Comparison of ENCODE assay signal across 31 mouse cellular contexts in the genomic region with DNA sequence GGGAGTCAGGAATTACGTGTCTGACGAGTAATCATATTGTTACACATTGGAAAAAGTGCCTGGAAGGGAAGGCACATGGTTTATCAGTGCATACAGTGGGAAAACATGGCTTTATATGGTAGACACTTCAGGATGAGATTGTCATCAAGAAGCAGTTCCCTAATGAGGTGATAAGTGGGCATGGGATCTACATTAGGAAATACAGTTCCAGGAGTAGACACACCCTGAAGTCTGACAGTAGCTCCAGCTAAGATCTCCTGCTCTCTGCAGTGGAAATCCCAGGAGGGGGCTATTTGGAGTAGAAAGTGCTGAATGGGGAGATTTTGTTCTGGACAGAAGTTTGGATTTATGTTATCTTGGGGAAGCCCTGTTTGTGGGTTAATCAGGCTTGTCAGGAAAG. TPM values are rescaled to one million over a fixed set of nuclear protein-coding genes. Genes with fewer than 3 reads are reported as not detected.
"Had no signal": no experiment of that assay in that cellular context is flagged by ENCODE, and none has a peak within 500 bp of the region (broad histone marks: within the 10 kb centered on the region; RNA-seq: fewer than 3 reads in every experiment).

No protein-coding gene starts in this region.

- H3K36me3 ChIP-seq: heart, embryonic 13.5 days; heart, embryonic 15.5 days; hindbrain, embryonic 13.5 days; hindbrain, embryonic 15.5 days; kidney, embryonic 15.5 days; limb, embryonic 13.5 days; limb, embryonic 15.5 days had no signal

- H3K4me1 ChIP-seq: heart, embryonic 13.5 days; heart, embryonic 15.5 days; hindbrain, embryonic 13.5 days; hindbrain, embryonic 15.5 days; kidney, embryonic 15.5 days; limb, embryonic 13.5 days; limb, embryonic 15.5 days had no signal

- H3K9ac ChIP-seq: heart, embryonic 13.5 days; heart, embryonic 15.5 days; hindbrain, embryonic 13.5 days; hindbrain, embryonic 15.5 days; kidney, embryonic 15.5 days; limb, embryonic 13.5 days; limb, embryonic 15.5 days had no signal

- H3K27me3 ChIP-seq: heart, embryonic 13.5 days; heart, embryonic 15.5 days; hindbrain, embryonic 13.5 days; hindbrain, embryonic 15.5 days; kidney, embryonic 15.5 days; limb, embryonic 13.5 days; limb, embryonic 15.5 days had no signal

- H3K9me3 ChIP-seq: heart, embryonic 13.5 days; heart, embryonic 15.5 days; hindbrain, embryonic 13.5 days; hindbrain, embryonic 15.5 days; kidney, embryonic 15.5 days; limb, embryonic 13.5 days; limb, embryonic 15.5 days had no signal

- H3K27ac ChIP-seq: heart, adult 2 months; heart, embryonic 13.5 days; heart, embryonic 15.5 days; hindbrain, embryonic 13.5 days; hindbrain, embryonic 15.5 days; hindbrain, postnatal 0 days; kidney, embryonic 15.5 days; kidney, postnatal 0 days; limb, embryonic 13.5 days; limb, embryonic 15.5 days had no signal

- H3K4me2 ChIP-seq: heart, embryonic 11.5 days; heart, embryonic 13.5 days; heart, embryonic 15.5 days; hindbrain, embryonic 13.5 days; hindbrain, embryonic 15.5 days; kidney, embryonic 15.5 days; limb, embryonic 13.5 days; limb, embryonic 15.5 days had no signal

- H3K4me3 ChIP-seq: heart, adult 2 months; heart, embryonic 13.5 days; heart, embryonic 15.5 days; hindbrain, embryonic 13.5 days; hindbrain, embryonic 15.5 days; kidney, embryonic 15.5 days; limb, embryonic 13.5 days; limb, embryonic 15.5 days had no signal

- ATAC-seq: hindbrain, postnatal 0 days; intestine, embryonic 16.5 days had no signal

- DNase-seq: gastrocnemius, postnatal 14 days; gastrocnemius, postnatal 36 days; heart, adult 11 months; heart, adult 2 months; heart, postnatal 14 days; heart, postnatal 36 days; kidney, adult 11 months; kidney, adult 2 months; kidney, adult 9 months; kidney, postnatal 14 days; kidney, postnatal 36 days; layer of hippocampus, adult 9-11 months; layer of hippocampus, postnatal 36 days; left cerebral cortex, postnatal 4 days had no signal

RNA-seq across cellular contexts. Expression of gene Tas2r126, which starts 7.1 kb away (rescaled TPM):
- polyA plus RNA-seq: gonadal fat pad, adult 2 months; heart, adult 2 months; heart, embryonic 11.5 days; heart, embryonic 13.5 days; heart, embryonic 15.5 days; heart, postnatal 0 days; hindbrain, embryonic 11.5 days; hindbrain, embryonic 13.5 days; hindbrain, embryonic 15.5 days; hindbrain, postnatal 0 days; intestine, embryonic 14.5 days; intestine, embryonic 16.5 days; kidney, adult 2 months; kidney, embryonic 15.5 days; kidney, postnatal 0 days; large intestine, adult 2 months; limb, embryonic 11.5 days; limb, embryonic 13.5 days; limb, embryonic 15.5 days had no signal

RNA-seq across cellular contexts. Expression of gene Olfr458, which starts 23.6 kb away (rescaled TPM):
- polyA plus RNA-seq: gonadal fat pad, adult 2 months; heart, adult 2 months; heart, embryonic 11.5 days; heart, embryonic 13.5 days; heart, embryonic 15.5 days; heart, postnatal 0 days; hindbrain, embryonic 11.5 days; hindbrain, embryonic 13.5 days; hindbrain, postnatal 0 days; intestine, embryonic 14.5 days; intestine, embryonic 16.5 days; kidney, adult 2 months; kidney, embryonic 15.5 days; large intestine, adult 2 months; limb, embryonic 11.5 days; limb, embryonic 13.5 days; limb, embryonic 15.5 days had no signal

RNA-seq across cellular contexts. Expression of gene Olfr457, which starts 34.7 kb away (rescaled TPM):
- polyA plus RNA-seq: gonadal fat pad, adult 2 months; heart, adult 2 months; heart, embryonic 11.5 days; heart, embryonic 13.5 days; heart, embryonic 15.5 days; heart, postnatal 0 days; hindbrain, embryonic 11.5 days; hindbrain, embryonic 13.5 days; hindbrain, embryonic 15.5 days; hindbrain, postnatal 0 days; intestine, embryonic 14.5 days; kidney, adult 2 months; kidney, postnatal 0 days; large intestine, adult 2 months; limb, embryonic 11.5 days; limb, embryonic 13.5 days; limb, embryonic 15.5 days had no signal

RNA-seq across cellular contexts. Expression of gene Tas2r135, which starts 36.2 kb away (rescaled TPM):
- polyA plus RNA-seq: gonadal fat pad, adult 2 months; heart, adult 2 months; heart, embryonic 11.5 days; heart, embryonic 13.5 days; heart, embryonic 15.5 days; heart, postnatal 0 days; hindbrain, embryonic 13.5 days; hindbrain, embryonic 15.5 days; hindbrain, postnatal 0 days; intestine, embryonic 16.5 days; kidney, adult 2 months; kidney, embryonic 15.5 days; kidney, postnatal 0 days; large intestine, adult 2 months; limb, embryonic 11.5 days; limb, embryonic 13.5 days; limb, embryonic 15.5 days had no signal

RNA-seq across cellular contexts. Expression of gene Tas2r143, which starts 41.4 kb away (rescaled TPM):
- polyA plus RNA-seq: heart, embryonic 11.5 days; heart, embryonic 13.5 days; heart, embryonic 15.5 days; heart, postnatal 0 days; hindbrain, embryonic 11.5 days; hindbrain, embryonic 13.5 days; hindbrain, embryonic 15.5 days; hindbrain, postnatal 0 days; intestine, embryonic 14.5 days; intestine, embryonic 16.5 days; kidney, adult 2 months; kidney, embryonic 15.5 days; kidney, postnatal 0 days; limb, embryonic 11.5 days; limb, embryonic 13.5 days; limb, embryonic 15.5 days had no signal
